Mouse (Mus musculus) limb, embryonic 15.5 days (tissue): ENCODE measurements around the gene Acvrl1. TPM values are rescaled to one million over a fixed set of nuclear protein-coding genes. Genes with fewer than 3 reads are reported as not detected.

Experiments used
- ATAC-seq: fragments of 200-750 bp; cut with Nextera tagmentation; 2 replicates; pipeline ENCODE4 v1.8.0; 2017; ENCODE audit warnings: low read depth, moderate TSS enrichment; ENCODE audit not compliant: insufficient number of reproducible peaks, low FRiP score, low TSS enrichment
- H3K27ac ChIP-seq: fragments of 300-500 bp; sonication (generic); 2 replicates; pipeline ENCODE4 v1.5.1; 2015; ENCODE audit warnings: moderate library complexity, mild to moderate bottlenecking, inconsistent platforms
- H3K27me3 ChIP-seq: fragments of 300-500 bp; sonication (generic); 2 replicates; pipeline ENCODE4 v1.6.1; 2015; ENCODE audit warnings: inconsistent platforms
- H3K36me3 ChIP-seq: fragments of 300-500 bp; sonication (generic); 2 replicates; pipeline ENCODE4 v1.6.1; 2015; ENCODE audit warnings: inconsistent platforms
- H3K4me1 ChIP-seq: fragments of 300-500 bp; sonication (generic); 2 replicates; pipeline ENCODE4 v1.6.1; 2015; ENCODE audit warnings: inconsistent platforms
- H3K4me2 ChIP-seq: fragments of 300-500 bp; sonication (generic); 2 replicates; pipeline ENCODE4 v1.6.1; 2015; ENCODE audit warnings: mild to moderate bottlenecking, inconsistent platforms
- H3K4me3 ChIP-seq: fragments of 300-500 bp; sonication (generic); 2 replicates; pipeline ENCODE4 v1.5.1; 2015; ENCODE audit warnings: mild to moderate bottlenecking, inconsistent platforms
- H3K9ac ChIP-seq: fragments of 300-500 bp; sonication (generic); 2 replicates; pipeline ENCODE4 v1.6.1; 2015; ENCODE audit warnings: inconsistent platforms
- H3K9me3 ChIP-seq: fragments of 300-500 bp; sonication (generic); 2 replicates; pipeline ENCODE4 v1.6.1; 2016; ENCODE audit warnings: inconsistent platforms
- WGBS: fragments of 180-500 bp; shearing (Covaris S2); methylation state at CpG from one replicate; pipeline ENCODE4 v1.1.7; 2015; 5-methylcytosine and 5-hydroxymethylcytosine counted together
- polyA plus RNA-seq: library from polyadenylated mRNA; unstranded; fragments of >200 nt; fragmentation: Nextera tagmentation; extraction: Ambion mirVana; gene quantifications from 2 replicates; pipeline ENCODE4 v1.2.1, GENCODE M21; 2015

The Acvrl1 gene
- polyA plus RNA-seq, 1 experiment from 2014 or later = 16.3 TPM

DNA sequence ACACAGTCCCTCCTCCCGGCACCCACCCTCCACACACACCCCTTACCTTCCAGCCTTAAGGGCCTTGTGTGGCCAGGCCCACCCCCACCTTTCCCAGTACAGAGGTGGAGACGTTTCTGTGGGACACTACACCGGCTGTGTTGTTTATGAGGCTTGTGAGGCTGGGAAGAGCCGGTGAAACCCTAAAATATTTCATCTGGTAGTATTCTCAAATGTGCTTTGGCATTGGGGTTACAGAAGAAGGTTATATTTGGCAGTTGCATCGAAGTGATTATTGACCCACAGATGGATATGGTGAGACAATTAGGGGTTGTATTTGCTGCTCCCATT, 46.8 kb downstream of the Acvrl1 start:
- no peak for ATAC-seq
- H3K4me3 ChIP-seq = peak overlapping the region; percentile 84
- H3K9ac ChIP-seq = peak overlapping the region; percentile 89
- H3K9me3 ChIP-seq = no peaks in the 10 kb centered on the region
- no peaks in the 10 kb centered on the region for H3K27me3 ChIP-seq
- 3% methylated on average over 5 of the region's 5 CpGs for WGBS
- H3K4me2 ChIP-seq = peak overlapping the region; percentile 78
- H3K27ac ChIP-seq = peak overlapping the region; percentile 17; the same call in 1 of the 2 replicates
- H3K36me3 ChIP-seq = no peaks in the 10 kb centered on the region
- peaks cover 55% of the 10 kb centered on the region for H3K4me1 ChIP-seq

DNA sequence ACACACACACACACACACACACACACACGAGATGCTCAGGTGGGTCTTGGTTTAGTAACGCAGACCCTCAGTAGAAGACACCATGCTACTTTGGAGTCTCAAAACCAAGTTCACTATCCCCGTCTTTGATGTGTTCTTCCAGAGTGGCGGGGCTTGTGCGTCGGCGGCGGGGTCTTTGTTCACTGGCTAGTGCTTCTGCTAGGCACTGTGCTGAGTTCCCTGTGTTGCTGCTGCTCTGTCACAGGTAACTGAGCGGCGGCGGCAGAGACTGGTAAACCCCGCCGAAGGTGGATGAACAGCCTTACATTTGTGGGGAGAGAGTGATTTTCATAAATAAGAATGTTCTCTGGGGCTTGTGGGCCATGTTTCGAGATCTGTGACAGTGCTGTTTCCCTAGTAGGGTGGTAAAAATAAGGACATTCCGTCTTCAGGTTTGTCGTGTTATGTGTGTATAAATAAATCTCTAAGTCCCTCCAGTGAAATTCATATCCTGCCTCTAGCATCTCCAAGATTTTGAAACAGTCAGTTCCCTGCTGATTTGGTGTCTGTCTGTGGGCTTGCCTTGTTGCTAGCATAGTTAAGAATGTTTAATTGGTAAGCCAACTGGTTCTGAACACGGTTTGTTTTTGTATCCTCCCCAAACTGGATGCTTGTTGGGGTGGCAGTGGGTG, 47.4 kb downstream of the Acvrl1 start:
- Histone ChIP-seq H3K27me3 (no peaks in the 10 kb centered on the region), H3K4me2 (peak overlapping the region; percentile 78), H3K9me3 (no peaks in the 10 kb centered on the region), H3K9ac (peak overlapping the region; percentile 15), H3K4me1 (peaks cover 61% of the 10 kb centered on the region), H3K4me3 (peak overlapping the region; percentile 84), H3K36me3 (no peaks in the 10 kb centered on the region), H3K27ac (peak overlapping the region; percentile 17; the same call in 1 of the 2 replicates)
- no peak for ATAC-seq
- 15% methylated on average over 17 of the region's 17 CpGs for WGBS

DNA sequence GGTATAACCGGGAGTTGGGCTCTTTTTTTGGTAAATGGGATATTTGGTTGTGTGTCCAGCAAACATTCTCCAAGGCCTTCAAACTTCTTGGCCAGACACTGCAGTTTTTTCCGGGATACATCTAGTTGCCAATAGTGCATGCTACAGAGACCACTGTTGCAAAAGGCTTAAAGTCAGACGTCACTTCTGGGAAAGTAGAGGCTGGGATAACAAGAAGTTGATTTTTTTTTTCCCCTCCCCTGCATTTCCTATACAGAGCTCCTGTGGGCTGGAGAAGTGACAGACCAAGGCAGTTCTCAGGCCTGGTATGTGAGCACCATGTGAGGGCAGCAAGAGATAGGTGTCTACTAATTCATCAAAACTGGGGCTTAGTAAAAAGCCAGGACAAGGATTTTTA, 48.0 kb downstream of the Acvrl1 start:
- Histone ChIP-seq H3K9ac (no peak overlapping the region), H3K4me1 (peaks cover 67% of the 10 kb centered on the region), H3K4me3 (peak overlapping the region; percentile 84; the same call in 1 of the 2 replicates), H3K9me3 (no peaks in the 10 kb centered on the region), H3K36me3 (no peaks in the 10 kb centered on the region), H3K4me2 (peak overlapping the region; percentile 78), H3K27me3 (no peaks in the 10 kb centered on the region), H3K27ac (peak overlapping the region; percentile 17; the same call in 1 of the 2 replicates)
- WGBS = 33% methylated on average over 3 of the region's 3 CpGs
- no peak for ATAC-seq

DNA sequence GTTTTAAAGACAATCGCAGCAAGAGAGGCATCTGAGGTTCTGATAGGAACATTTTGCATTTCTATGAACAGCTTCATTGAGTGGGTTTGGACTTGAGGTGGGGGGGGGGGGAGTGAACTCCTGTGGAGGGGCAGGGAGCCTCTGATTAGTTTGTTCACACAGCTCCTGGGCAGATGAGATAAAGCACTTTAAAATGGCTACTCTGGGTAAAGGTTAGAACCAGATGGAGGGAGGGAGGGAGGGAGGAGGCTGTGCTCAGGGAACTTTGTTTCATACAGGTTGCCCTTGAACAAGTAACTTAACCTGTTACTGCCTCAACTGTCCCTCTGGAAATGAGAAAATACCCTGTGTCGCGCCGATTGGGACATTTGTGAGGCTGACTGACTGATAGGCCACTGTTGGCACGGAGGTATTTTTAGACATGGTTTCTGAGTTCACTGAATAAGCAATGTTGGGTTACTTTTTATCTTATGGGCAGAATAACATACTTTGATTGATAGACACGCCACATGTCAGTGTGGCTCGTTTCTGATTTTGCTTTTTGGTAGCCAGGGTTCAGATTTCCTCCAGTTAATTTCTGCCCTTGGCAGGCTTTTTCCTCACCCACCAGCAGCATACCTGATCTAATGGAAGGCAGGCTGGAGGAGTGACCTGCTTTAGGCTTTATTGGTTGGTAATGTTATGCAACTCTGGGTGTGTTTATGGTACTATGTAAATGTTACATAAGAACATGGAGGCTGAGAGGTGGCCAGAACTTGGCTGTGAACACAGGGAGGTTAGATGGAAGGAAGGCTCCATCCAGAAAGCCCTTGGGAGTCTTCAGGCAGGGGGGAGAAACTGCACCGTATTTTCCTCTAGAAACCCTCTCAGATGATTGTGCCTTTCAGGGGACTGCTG, 48.7 kb downstream of the Acvrl1 start:
- 48% methylated on average over 8 of the region's 8 CpGs for WGBS
- Histone ChIP-seq H3K9me3 (no peaks in the 10 kb centered on the region), H3K4me1 (peaks cover 72% of the 10 kb centered on the region), H3K4me3 (no peak overlapping the region), H3K36me3 (no peaks in the 10 kb centered on the region), H3K27ac (peak overlapping the region; percentile 57), H3K4me2 (peak overlapping the region; percentile 3; the same call in 1 of the 2 replicates), H3K9ac (no peak overlapping the region), H3K27me3 (no peaks in the 10 kb centered on the region)
- no peak for ATAC-seq

DNA sequence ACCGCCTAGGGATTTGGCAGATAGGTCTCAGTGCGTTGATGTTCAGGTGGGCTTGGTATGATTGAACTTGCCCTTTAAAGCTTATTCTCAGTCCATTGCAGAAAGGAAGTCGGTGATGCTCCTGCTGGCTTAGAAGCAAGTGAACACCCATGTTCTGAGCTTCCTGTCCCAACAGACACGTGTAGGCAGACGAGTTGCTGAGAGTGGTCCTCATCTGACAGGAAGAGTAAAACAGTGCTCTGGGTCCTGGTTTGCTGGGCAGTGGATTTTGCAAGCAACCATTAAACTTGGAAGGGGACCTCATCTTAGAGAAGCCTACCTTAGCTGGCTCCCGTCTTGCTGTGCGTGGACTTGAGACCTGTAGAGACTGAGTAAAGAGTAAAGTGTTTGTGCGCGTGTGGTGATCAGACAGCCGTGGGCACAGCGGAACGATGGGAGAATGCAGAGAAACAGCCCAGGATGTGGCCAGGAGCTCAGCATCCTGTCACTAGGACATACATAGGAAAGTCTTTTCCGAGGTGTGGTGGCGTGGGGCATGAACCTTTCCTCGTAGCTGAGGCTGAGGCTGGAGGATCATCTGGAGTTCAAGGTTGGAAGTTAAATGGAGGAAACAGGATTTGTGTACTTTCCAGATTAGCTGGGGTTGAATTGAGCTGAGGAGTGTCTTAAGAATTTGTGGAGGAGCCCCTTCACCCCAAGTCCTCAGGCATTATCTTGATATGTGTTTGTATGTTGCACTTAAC, 52.2 kb downstream of the Acvrl1 start:
- Histone ChIP-seq H3K27ac (peak overlapping the region; percentile 12; the same call in 1 of the 2 replicates), H3K9me3 (no peaks in the 10 kb centered on the region), H3K4me2 (no peak overlapping the region), H3K36me3 (no peaks in the 10 kb centered on the region), H3K27me3 (no peaks in the 10 kb centered on the region), H3K4me3 (no peak overlapping the region), H3K9ac (no peak overlapping the region), H3K4me1 (peaks cover 65% of the 10 kb centered on the region)
- no peak for ATAC-seq
- WGBS = 60% methylated on average over 15 of the region's 15 CpGs

DNA sequence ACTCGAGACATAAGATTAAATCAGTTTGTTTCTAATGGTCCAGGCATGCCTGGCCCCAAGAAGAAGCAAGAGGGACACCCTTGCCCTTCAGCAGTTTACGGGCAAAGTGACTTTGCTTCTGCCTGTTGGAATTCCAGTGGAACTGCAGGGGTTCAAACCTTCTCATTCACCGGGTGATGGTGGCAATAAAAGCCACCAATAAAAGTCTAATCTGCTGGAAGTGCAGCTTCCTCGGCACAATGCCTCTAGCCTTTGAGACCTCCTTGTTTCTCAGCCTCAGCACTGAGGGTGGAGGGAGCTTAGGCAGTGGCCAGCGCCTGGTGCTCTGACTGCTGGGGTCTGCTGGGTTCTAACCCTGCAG, 52.8 kb downstream of the Acvrl1 start:
- no peaks in the 10 kb centered on the region for H3K27me3 ChIP-seq
- H3K36me3 ChIP-seq = no peaks in the 10 kb centered on the region; the same call in 1 of the 2 replicates
- H3K4me2 ChIP-seq = no peak overlapping the region
- H3K9ac ChIP-seq = no peak overlapping the region
- no peaks in the 10 kb centered on the region for H3K9me3 ChIP-seq
- WGBS = 24% methylated on average over 5 of the region's 5 CpGs
- H3K27ac ChIP-seq = peak overlapping the region; percentile 55; the same call in 1 of the 2 replicates
- H3K4me1 ChIP-seq = peaks cover 60% of the 10 kb centered on the region
- no peak for ATAC-seq
- no peak overlapping the region for H3K4me3 ChIP-seq

DNA sequence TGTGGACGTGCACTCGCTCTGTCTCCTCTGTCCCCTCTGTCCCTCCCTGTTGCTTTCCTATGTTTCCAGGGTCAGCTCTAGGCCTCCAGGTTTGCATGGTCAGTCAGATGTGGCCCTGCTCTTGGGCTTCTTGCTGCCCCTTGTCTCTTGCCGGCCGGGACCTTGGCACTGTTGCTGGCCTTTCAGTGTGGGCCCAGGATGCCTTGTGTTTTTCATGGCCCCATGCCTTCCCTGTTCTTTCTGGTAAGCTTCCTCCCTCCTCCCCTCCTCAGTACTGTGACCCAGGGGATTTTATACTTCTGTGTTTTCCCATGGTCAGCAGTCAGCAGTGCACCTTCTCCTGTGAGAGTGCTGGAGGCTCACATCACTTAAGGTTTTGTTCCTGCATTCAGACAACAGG, 53.2 kb downstream of the Acvrl1 start:
- WGBS = 38% methylated on average over 4 of the region's 4 CpGs
- peak overlapping the region; percentile 55; the same call in 1 of the 2 replicates for H3K27ac ChIP-seq
- H3K36me3 ChIP-seq = no peaks in the 10 kb centered on the region; the same call in 1 of the 2 replicates
- no peak overlapping the region for H3K4me3 ChIP-seq
- H3K9ac ChIP-seq = no peak overlapping the region
- no peaks in the 10 kb centered on the region for H3K9me3 ChIP-seq
- ATAC-seq = no peak
- H3K4me2 ChIP-seq = no peak overlapping the region
- H3K27me3 ChIP-seq = no peaks in the 10 kb centered on the region
- H3K4me1 ChIP-seq = peaks cover 56% of the 10 kb centered on the region

DNA sequence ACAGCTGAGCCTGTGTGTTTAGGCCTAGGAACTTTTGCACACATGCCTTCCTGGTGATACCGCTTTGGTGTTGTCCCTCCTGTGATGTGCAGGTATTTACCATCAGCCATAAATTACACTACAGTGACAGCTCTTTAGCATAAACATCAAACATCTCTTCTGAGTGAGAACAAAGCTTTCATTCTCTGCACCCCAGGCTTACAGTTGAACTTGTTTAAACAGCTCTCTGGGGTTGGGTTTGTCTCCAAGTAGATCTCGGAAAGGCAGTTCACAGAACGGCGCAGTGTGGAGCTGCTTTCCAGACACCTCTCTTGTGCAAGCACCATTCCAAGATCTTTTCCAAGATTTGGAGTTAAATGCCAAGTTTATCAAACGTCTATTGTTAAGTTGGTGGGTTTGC, 54.4 kb downstream of the Acvrl1 start:
- H3K27me3 ChIP-seq = no peaks in the 10 kb centered on the region

DNA sequence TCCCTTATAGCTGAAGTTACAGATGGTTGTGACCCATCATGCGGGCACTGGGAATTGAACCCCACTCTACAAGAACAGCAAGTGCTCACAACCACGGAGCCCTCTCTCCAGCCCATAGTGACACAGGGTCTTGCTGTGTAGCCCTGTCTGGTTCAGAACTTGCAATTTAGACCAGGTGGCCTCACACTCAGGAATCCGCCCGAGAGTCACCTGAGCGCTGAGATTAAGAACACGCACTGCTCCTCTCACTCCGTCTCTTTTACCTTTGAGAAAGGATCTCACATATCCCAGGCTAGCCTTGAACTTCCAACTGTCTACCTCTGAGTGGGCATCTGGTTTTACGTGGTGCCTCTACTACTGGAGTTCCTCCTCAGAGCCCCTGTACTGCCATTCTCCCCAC, 56.0 kb downstream of the Acvrl1 start:
- H3K9ac ChIP-seq = no peak overlapping the region
- H3K4me1 ChIP-seq = peaks cover 36% of the 10 kb centered on the region
- no peak overlapping the region for H3K27ac ChIP-seq
- WGBS = 91% methylated on average over 8 of the region's 8 CpGs
- ATAC-seq = no peak
- H3K27me3 ChIP-seq = no peaks in the 10 kb centered on the region
- H3K36me3 ChIP-seq = no peaks in the 10 kb centered on the region; the same call in 1 of the 2 replicates
- H3K4me2 ChIP-seq = no peak overlapping the region
- no peak overlapping the region for H3K4me3 ChIP-seq
- H3K9me3 ChIP-seq = no peaks in the 10 kb centered on the region

More for the DNA sequence above, 54.4 kb downstream of the Acvrl1 start:
- Histone ChIP-seq H3K9ac (no peak overlapping the region), H3K9me3 (no peaks in the 10 kb centered on the region), H3K36me3 (no peaks in the 10 kb centered on the region; the same call in 1 of the 2 replicates), H3K4me1 (peaks cover 47% of the 10 kb centered on the region), H3K27ac (peak overlapping the region; percentile 74), H3K4me3 (no peak overlapping the region), H3K4me2 (no peak overlapping the region)
- ATAC-seq = 0 out of 2 replicates have a peak, but pooled peaks have one; percentile 33
- WGBS = 20% methylated on average over 5 of the region's 5 CpGs

DNA sequence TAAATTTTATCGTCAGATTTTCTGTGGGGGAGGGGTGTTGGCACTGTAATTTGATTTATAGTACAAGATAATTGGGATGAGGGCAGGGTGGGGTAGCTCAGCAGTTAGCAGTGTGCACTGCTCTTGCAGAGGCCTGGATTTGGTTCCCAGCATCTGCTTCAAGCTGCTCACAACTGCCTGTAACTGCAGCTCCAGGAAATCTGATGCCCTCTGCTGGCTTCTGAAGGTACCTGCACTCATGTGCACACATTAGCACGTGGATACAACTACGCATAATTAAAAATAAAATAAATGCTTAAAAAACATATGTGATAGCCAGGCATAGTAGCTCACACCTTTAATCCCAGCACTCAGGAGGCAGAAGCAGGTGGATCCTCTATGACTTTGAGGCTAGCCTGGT, 57.2 kb downstream of the Acvrl1 start:
- Histone ChIP-seq H3K4me1 (peaks cover 28% of the 10 kb centered on the region), H3K9me3 (no peaks in the 10 kb centered on the region), H3K4me3 (no peak overlapping the region), H3K36me3 (no peaks in the 10 kb centered on the region; the same call in 1 of the 2 replicates), H3K4me2 (no peak overlapping the region), H3K27ac (no peak overlapping the region), H3K9ac (no peak overlapping the region), H3K27me3 (no peaks in the 10 kb centered on the region)
- no peak for ATAC-seq
- WGBS = 91% methylated on average over 3 of the region's 3 CpGs

DNA sequence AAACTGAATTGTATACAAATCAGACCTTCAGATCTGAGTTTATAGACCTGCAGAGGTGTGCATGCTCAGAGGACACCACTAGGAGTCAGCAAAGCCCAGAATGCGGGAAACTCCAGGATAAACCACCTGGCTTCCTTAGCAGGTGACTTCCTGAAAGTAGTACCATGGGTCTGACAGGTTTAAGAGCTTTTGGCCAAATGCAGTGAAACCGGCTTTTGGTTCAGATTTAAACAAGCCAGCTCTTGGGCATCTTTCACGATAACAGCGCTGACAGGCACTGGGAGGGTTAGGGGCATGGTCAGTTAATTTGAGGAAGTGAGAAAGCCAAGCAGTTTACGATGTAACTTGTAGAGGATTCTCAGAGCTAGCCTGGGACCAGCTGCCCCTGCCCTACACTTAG, 59.6 kb downstream of the Acvrl1 start:
- no peak for ATAC-seq
- H3K4me1 ChIP-seq = peaks cover 31% of the 10 kb centered on the region
- no peaks in the 10 kb centered on the region for H3K9me3 ChIP-seq
- no peaks in the 10 kb centered on the region for H3K27me3 ChIP-seq
- no peak overlapping the region for H3K27ac ChIP-seq
- H3K36me3 ChIP-seq = no peaks in the 10 kb centered on the region; the same call in 1 of the 2 replicates
- 47% methylated on average over 5 of the region's 5 CpGs for WGBS
- no peak overlapping the region for H3K9ac ChIP-seq
- H3K4me3 ChIP-seq = no peak overlapping the region
- no peak overlapping the region for H3K4me2 ChIP-seq
